Comparison of ENCODE assay signal across 8 mouse cellular contexts in genomic region chr7:27541431-27541830, GRCm38 (mm10). TPM values are rescaled to one million over a fixed set of nuclear protein-coding genes. Genes with fewer than 3 reads are reported as not detected.
DNase-seq lines count a peak whose midpoint lies in the region; ATAC-seq lines count a peak whose summit lies in the region.

No protein-coding gene starts in this region.

- H3K9ac ChIP-seq in forebrain, embryonic 12.5 days: no peak overlapping the region
- peak overlapping the region; percentile 36; the same call in 1 of the 2 replicates for H3K9ac ChIP-seq in midbrain, embryonic 13.5 days (replicated peaks)

- ATAC-seq in forebrain, embryonic 12.5 days (ENCODE audit: low FRiP score): 0 out of 2 replicates have a peak, but pooled peaks have one; percentile 18
- peak; percentile 51 for ATAC-seq in midbrain, embryonic 13.5 days

- H3K4me2 ChIP-seq in forebrain, embryonic 12.5 days: peak overlapping the region; percentile 80
- peak overlapping the region; percentile 74 for H3K4me2 ChIP-seq in midbrain, embryonic 13.5 days (replicated peaks)

- no peaks in the 10 kb centered on the region for H3K27me3 ChIP-seq in forebrain, embryonic 12.5 days
- H3K27me3 ChIP-seq in midbrain, embryonic 13.5 days: no peaks in the 10 kb centered on the region

- H3K4me3 ChIP-seq in forebrain, embryonic 12.5 days (replicated peaks): no peak overlapping the region
- H3K4me3 ChIP-seq in midbrain, embryonic 13.5 days (replicated peaks): peak overlapping the region; percentile 55

- peaks cover 27% of the 10 kb centered on the region for H3K36me3 ChIP-seq in forebrain, embryonic 12.5 days (replicated peaks)
- peaks cover 44% of the 10 kb centered on the region for H3K36me3 ChIP-seq in midbrain, embryonic 13.5 days

- H3K9me3 ChIP-seq in forebrain, embryonic 12.5 days: no peaks in the 10 kb centered on the region
- H3K9me3 ChIP-seq in midbrain, embryonic 13.5 days: no peaks in the 10 kb centered on the region

- 76% methylated on average over 16 of the region's 16 CpGs for WGBS in forebrain, embryonic 12.5 days
- 72% methylated on average over 16 of the region's 16 CpGs for WGBS in midbrain, embryonic 13.5 days

- peaks cover 23% of the 10 kb centered on the region for H3K4me1 ChIP-seq in forebrain, embryonic 12.5 days
- peaks cover 18% of the 10 kb centered on the region for H3K4me1 ChIP-seq in midbrain, embryonic 13.5 days (replicated peaks)

- DNase-seq in cerebellum, adult 9-11 months: peak; percentile 51
- no peak for DNase-seq in cerebellum, postnatal 14 days
- DNase-seq in CD4-positive, CD25-positive, alpha-beta regulatory T cell, adult 2 months (ENCODE audit: low read depth, low spot score): peak; percentile 94
- DNase-seq in layer of hippocampus, postnatal 36 days: peak; percentile 82 to 85
- peak; percentile 94 for DNase-seq in telencephalon, adult 2 months (ENCODE audit: low read depth, low spot score)
- no peak for DNase-seq in embryo, embryonic 9.5 days (ENCODE audit: extremely low spot score)

- no peak overlapping the region for H3K27ac ChIP-seq in forebrain, embryonic 12.5 days
- 0 out of 2 replicates have a peak overlapping the region, but pooled peaks have one; percentile 5 for H3K27ac ChIP-seq in midbrain, embryonic 13.5 days

RNA-seq across cellular contexts. Expression of gene Pld3, which starts 11.6 kb away (rescaled TPM):
- 58.1 and 58.2 TPM in 2 replicates for polyA plus RNA-seq in forebrain, embryonic 12.5 days (2016; fragmentation: Nextera tagmentation; extraction: Ambion mirVana)
- 100 to 1,000 TPM; 557 to 578 TPM for total RNA-seq in layer of hippocampus, postnatal 36 days (2021)
- polyA plus RNA-seq in midbrain, embryonic 13.5 days (2015; fragmentation: Nextera tagmentation; extraction: Ambion mirVana): 107 and 110 TPM in 2 replicates

RNA-seq across cellular contexts. Expression of gene 2310022A10Rik, which starts 11.6 kb away (rescaled TPM):
- polyA plus RNA-seq in forebrain, embryonic 12.5 days (2016; fragmentation: Nextera tagmentation; extraction: Ambion mirVana): 38.7 and 39.6 TPM in 2 replicates
- 10 to 100 TPM; 27.2 to 28.8 TPM for total RNA-seq in layer of hippocampus, postnatal 36 days (2021)
- 34.6 and 36.6 TPM in 2 replicates for polyA plus RNA-seq in midbrain, embryonic 13.5 days (2015; fragmentation: Nextera tagmentation; extraction: Ambion mirVana)

RNA-seq across cellular contexts. Expression of gene Hipk4, which starts 18.4 kb away (rescaled TPM):
- 0.26 and 0.57 TPM in 2 replicates for polyA plus RNA-seq in forebrain, embryonic 12.5 days (2016; fragmentation: Nextera tagmentation; extraction: Ambion mirVana)
- total RNA-seq in layer of hippocampus, postnatal 36 days (2021): not detected
- polyA plus RNA-seq in midbrain, embryonic 13.5 days (2015; fragmentation: Nextera tagmentation; extraction: Ambion mirVana): 0.37 and 0.52 TPM in 2 replicates

RNA-seq across cellular contexts. Expression of gene Prx, which starts 42.3 kb away (rescaled TPM):
- 2.9 and 3.5 TPM in 2 replicates for polyA plus RNA-seq in forebrain, embryonic 12.5 days (2016; fragmentation: Nextera tagmentation; extraction: Ambion mirVana)
- total RNA-seq in layer of hippocampus, postnatal 36 days (2021): under 1 TPM; 0.15 to 0.40 TPM
- polyA plus RNA-seq in midbrain, embryonic 13.5 days (2015; fragmentation: Nextera tagmentation; extraction: Ambion mirVana): 1.2 and 1.6 TPM in 2 replicates

RNA-seq across cellular contexts. Expression of gene Akt2, which starts 49.9 kb away (rescaled TPM):
- polyA plus RNA-seq in forebrain, embryonic 12.5 days (2016; fragmentation: Nextera tagmentation; extraction: Ambion mirVana): 81.2 and 84.6 TPM in 2 replicates
- total RNA-seq in layer of hippocampus, postnatal 36 days (2021): 100 to 1,000 TPM in 1 of 2 experiments, 10 to 100 TPM in 1; 97.7 to 102 TPM
- polyA plus RNA-seq in midbrain, embryonic 13.5 days (2015; fragmentation: Nextera tagmentation; extraction: Ambion mirVana): 64.3 and 67.4 TPM in 2 replicates

Comparison
In these comparisons a context has a peak if more than half of its experiments do, and no peak if none do; other contexts are left out.
1. DNase-seq: peak in cerebellum, adult 9-11 months (single experiment), CD4-positive, CD25-positive, alpha-beta regulatory T cell, adult 2 months (single experiment), layer of hippocampus, postnatal 36 days (2 of 2) and telencephalon, adult 2 months (single experiment); none in cerebellum, postnatal 14 days (0 of 2) and embryo, embryonic 9.5 days (single experiment).